Mouse (Mus musculus): Measurements from ENCODE around the gene Det1.

Gene Det1

GRCm38 (mm10) chr7:78846737-78847434 is at the start of gene Det1:
TSS of gene Det1 (minus strand) at chr7:78847263.
- peak; percentile 50 for DNase-seq (ENCODE audit: low spot score)

GRCm38 (mm10) chr7:78895653-78896333 is 48.7 kb upstream of the Det1 start, which contains the start of gene Aen:
TSS of gene Aen (plus strand) at chr7:78895854.
- peak; percentile 92 for DNase-seq (ENCODE audit: low spot score)

DNA sequence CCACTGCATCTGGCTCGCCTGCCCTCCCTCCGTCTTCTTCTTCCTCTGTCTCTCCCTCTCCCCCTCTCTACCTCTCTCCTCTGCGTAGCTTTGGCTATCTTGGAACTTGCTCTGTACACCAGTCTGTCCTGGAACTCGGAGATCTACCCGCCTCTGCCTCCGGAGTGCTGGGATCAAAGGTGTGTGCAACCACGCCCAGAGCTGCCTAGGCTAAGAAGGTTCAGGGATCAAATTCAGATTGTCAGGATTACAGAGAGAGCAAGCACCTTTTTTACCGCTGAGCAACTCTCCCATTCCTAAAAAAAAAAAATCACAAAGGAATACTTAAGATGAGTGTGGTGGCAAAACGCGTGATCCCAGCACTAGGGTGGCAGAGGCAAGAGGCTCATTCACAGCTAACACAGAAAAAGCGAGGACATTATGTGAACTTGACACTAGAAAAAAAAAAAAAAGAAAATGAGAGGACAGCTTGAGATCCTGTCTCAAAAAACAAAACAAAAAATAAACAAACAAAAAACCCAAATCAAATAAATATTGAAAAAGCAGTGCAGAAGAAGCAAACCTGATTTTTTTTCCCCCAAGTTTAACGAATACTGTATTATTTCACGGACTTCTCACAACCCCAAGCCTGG is 48.1 kb upstream of the Det1 start:
- no peak for DNase-seq (ENCODE audit: low spot score)

DNA sequence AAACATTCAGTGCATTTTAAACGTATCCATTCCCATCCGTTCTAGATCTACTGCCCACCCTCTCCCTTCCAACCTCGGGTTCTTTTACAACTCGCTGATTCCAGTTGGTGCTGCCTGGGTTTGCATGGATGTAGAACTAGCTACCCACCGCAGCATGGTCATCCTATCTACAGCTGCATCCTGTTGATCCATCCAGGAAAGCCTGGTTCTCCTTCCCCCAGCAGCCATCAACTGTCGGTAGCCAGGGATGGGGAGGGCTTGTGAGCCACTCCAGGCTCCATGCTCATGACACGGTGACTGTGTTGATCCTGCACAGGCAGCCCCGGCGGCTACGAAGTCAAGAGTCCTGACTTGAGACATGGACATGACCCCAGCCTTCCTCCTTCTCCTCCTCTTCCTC is 46.9 kb upstream of the Det1 start:
- no peak for DNase-seq (ENCODE audit: low spot score)

GRCm38 (mm10) chr7:78890641-78891040 is 43.6 kb upstream of the Det1 start:
- peak; percentile 66 for DNase-seq (ENCODE audit: low spot score)

GRCm38 (mm10) chr7:78887431-78887842 is 40.4 kb upstream of the Det1 start:
- no peak for DNase-seq (ENCODE audit: low spot score)

DNA sequence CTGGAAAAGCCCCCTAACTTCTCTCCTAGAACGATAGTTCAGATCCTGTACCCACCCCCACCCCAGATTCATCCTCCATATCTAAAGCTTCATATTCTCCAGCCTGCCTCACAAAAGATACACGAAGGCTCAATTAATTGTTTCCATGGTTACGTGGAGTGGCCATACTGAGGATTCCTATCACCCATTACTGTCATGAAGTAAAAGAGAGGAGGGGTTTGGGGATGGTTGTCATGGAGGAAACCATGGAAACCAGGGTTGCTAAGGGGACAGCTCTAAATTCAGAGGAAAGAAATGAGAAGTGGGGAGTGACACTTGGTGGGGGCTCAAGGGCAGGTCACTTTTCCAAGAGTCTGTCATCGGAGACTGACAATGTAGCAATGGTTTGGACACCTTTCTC is 39.4 kb upstream of the Det1 start:
- no peak for DNase-seq (ENCODE audit: low spot score)

- DNase-seq (ENCODE audit: low spot score), result no peak
Measured at GRCm38 (mm10) chr7:78885404-78885803, 38.3 kb upstream of the Det1 start.

- DNase-seq (ENCODE audit: low spot score), result no peak
Measured at GRCm38 (mm10) chr7:78884139-78884538, 37.1 kb upstream of the Det1 start.

GRCm38 (mm10) chr7:78883726-78884060 is 36.6 kb upstream of the Det1 start:
- DNase-seq (ENCODE audit: low spot score), result no peak

- DNase-seq (ENCODE audit: low spot score), result no peak
Measured at GRCm38 (mm10) chr7:78883016-78883725, 36.1 kb upstream of the Det1 start.

DNA sequence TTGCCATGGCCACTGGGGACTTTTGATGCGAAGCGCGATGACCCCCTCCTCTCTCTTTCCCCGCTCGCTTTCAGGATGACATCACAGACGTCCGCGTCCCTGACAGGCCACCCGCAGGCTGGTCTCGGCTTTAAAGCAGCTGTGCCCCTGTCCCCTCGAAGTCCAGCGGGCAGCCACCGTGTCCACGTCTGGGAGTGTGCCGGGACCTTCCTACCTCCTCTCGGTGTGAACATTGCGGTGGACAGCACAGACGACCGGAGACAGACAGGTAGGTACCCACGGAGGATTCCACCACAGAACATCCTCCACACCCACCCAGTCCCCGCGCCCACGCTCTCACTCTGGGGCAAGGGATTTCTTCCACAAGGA is 35.4 kb upstream of the Det1 start:
- no peak for DNase-seq (ENCODE audit: low spot score)

- DNase-seq (ENCODE audit: low spot score), result no peak
Measured at GRCm38 (mm10) chr7:78881607-78882468, 34.8 kb upstream of the Det1 start.

GRCm38 (mm10) chr7:78872831-78873230 is 25.8 kb upstream of the Det1 start:
- no peak for DNase-seq (ENCODE audit: low spot score)

DNA sequence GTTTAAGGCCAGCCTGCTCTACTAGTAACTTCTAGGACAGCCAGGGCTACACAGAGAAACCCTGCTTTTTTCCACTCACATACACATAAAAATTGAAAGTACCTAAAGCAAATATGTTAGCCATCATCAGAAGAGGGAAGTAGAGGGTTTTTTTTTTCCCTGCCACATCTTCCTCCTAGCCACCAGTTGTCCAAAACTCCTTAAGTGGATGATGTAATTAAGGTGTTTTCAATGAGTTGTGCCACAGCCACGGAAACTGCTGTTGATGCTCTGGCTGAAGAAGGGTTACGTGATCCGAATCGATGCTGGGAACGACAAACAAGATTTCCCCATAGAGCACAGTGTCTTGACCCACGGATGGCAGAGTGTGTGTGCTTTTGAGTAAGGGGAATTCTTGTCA is 25.3 kb upstream of the Det1 start:
- no peak for DNase-seq (ENCODE audit: low spot score)

- DNase-seq (ENCODE audit: low spot score), result no peak
Measured at GRCm38 (mm10) chr7:78868731-78869130, 21.7 kb upstream of the Det1 start.

GRCm38 (mm10) chr7:78865212-78865949 is 18.3 kb upstream of the Det1 start:
- DNase-seq (ENCODE audit: low spot score), result no peak

DNA sequence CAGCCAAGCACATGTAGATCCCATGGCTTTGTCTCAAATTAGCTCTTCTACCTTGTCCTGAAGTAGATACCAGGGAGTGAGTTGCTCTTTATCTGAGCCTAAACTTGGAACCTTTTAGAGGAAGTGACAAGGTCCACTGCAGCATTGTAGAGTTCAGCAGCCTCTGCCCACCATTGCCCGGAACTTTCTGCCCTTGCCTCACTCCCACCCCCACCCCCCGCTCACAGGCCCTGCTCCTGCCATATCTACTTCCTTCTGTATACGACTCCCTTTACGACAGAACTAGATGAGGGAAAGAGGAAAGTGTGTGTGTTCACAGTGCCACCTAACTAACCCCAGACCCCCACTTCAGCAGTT is 17.4 kb upstream of the Det1 start:
- DNase-seq (ENCODE audit: low spot score), result no peak

- no peak for DNase-seq (ENCODE audit: low spot score)
Measured at GRCm38 (mm10) chr7:78863796-78864445, 16.9 kb upstream of the Det1 start.

GRCm38 (mm10) chr7:78855044-78855655 is 8.1 kb upstream of the Det1 start:
- no peak for DNase-seq (ENCODE audit: low spot score)

All from urinary bladder, postnatal 10 days (tissue).